Comparison of ENCODE assay signal across 8 mouse cellular contexts in the genomic region with DNA sequence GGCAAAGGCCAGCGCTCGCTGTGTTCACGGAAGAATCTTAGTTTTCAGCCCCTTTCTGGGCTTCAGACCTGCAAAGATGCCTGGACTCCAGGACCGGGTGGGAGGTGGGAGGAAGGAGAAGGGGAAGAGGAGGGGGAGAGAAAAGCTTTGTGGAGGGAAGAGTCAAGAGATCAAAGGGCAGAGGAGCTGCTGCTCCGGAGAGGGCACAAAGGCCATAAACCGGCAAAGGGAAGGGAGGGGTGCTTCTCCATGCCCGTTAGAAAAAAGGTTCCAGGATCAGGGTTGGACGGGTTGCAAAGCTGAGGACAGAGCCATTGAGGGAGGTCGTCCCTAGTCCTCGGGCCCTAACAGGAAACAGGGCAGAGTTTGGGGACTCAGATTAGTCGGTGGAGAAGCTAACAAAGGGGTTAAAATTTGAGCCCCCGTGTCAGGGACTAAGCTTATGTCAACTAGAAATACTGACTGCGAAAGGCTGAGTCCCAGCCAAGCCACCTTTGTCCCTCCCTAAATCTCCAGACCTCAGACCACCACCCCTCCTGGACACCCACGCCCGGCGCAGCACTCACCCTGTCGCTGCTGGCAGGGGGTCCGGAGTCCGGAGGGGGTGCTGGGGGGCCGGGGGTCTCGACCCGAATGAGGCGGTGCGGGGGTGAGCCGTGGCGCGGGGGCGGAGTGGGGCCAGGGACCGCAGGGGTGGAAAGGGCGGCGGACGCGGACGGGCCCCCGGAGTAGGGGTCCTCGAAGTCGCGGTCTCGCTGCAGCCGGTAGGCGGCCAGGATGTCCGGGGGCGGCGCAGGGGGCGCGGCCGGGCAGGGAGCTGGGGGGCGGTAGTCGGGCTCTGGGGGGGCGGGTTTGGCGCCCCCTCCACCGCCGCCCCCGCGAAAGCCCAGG. TPM values are rescaled to one million over a fixed set of nuclear protein-coding genes. Genes with fewer than 3 reads are reported as not detected.
A peak's percentile ranks its signal among the peaks of the same experiment; 100 is the strongest.
DNase-seq lines count a peak whose midpoint lies in the region; ATAC-seq and TF ChIP-seq lines count a peak whose summit lies in the region.

No protein-coding gene starts in this region.

- H3K9me3 ChIP-seq in embryonic facial prominence, embryonic 15.5 days (replicated peaks): no peaks in the 10 kb centered on the region
- no peaks in the 10 kb centered on the region for H3K9me3 ChIP-seq in intestine, postnatal 0 days (ENCODE audit: control insufficient read depth)
- no peaks in the 10 kb centered on the region for H3K9me3 ChIP-seq in lung, embryonic 15.5 days
- no peaks in the 10 kb centered on the region for H3K9me3 ChIP-seq in stomach, embryonic 16.5 days (replicated peaks; ENCODE audit: control insufficient read depth, low read length)

- H3K9ac ChIP-seq in embryonic facial prominence, embryonic 15.5 days: peak overlapping the region; percentile 85
- peak overlapping the region; percentile 77 for H3K9ac ChIP-seq in intestine, postnatal 0 days (ENCODE audit: low read depth, low read length)
- peak overlapping the region; percentile 92 for H3K9ac ChIP-seq in lung, embryonic 15.5 days
- peak overlapping the region; percentile 92 for H3K9ac ChIP-seq in stomach, embryonic 16.5 days (ENCODE audit: low read length)

- H3K4me1 ChIP-seq in embryonic facial prominence, embryonic 15.5 days: peaks cover 22% of the 10 kb centered on the region
- H3K4me1 ChIP-seq in intestine, postnatal 0 days (replicated peaks; ENCODE audit: control insufficient read depth, insufficient read depth, low read length): 0 out of 2 replicates have a peak, but pooled peaks cover 4% of the 10 kb centered on the region
- peaks cover 15% of the 10 kb centered on the region for H3K4me1 ChIP-seq in lung, embryonic 15.5 days
- peaks cover 20% of the 10 kb centered on the region for H3K4me1 ChIP-seq in stomach, embryonic 16.5 days (ENCODE audit: control insufficient read depth, insufficient read depth, low read length)

- no peaks in the 10 kb centered on the region for H3K27me3 ChIP-seq in embryonic facial prominence, embryonic 15.5 days
- no peaks in the 10 kb centered on the region for H3K27me3 ChIP-seq in intestine, postnatal 0 days (replicated peaks; ENCODE audit: control insufficient read depth, insufficient read depth, low read length)
- H3K27me3 ChIP-seq in lung, embryonic 15.5 days: 0 out of 2 replicates have a peak, but pooled peaks cover 4% of the 10 kb centered on the region
- H3K27me3 ChIP-seq in stomach, embryonic 16.5 days (ENCODE audit: control insufficient read depth, insufficient read depth, low read length): no peaks in the 10 kb centered on the region

- ATAC-seq in embryonic facial prominence, embryonic 15.5 days (ENCODE audit: insufficient number of reproducible peaks, low FRiP score, low TSS enrichment, low read depth): peak; percentile 75
- ATAC-seq in intestine, postnatal 0 days: peak; percentile 54
- peak; percentile 73 for ATAC-seq in lung, embryonic 15.5 days (ENCODE audit: borderline replicate concordance, extremely low read depth, low FRiP score, low TSS enrichment)
- peak; percentile 70 for ATAC-seq in stomach, embryonic 16.5 days (ENCODE audit: insufficient read depth, low FRiP score)

- TF ChIP-seq CTCF in intestine, postnatal 0 days (IDR thresholded peaks at IDR 0.05; ENCODE audit: low read depth): peak; percentile 31; the same call in 1 of the 2 replicates

- intact Hi-C loops in gastrocnemius, postnatal 14 days (cut with DNase I; ENCODE audit: low total_unique reads): no loop called here

- WGBS in embryonic facial prominence, embryonic 15.5 days: 1% methylated on average over 42 of the region's 55 CpGs
- WGBS in intestine, postnatal 0 days: 4% methylated on average over 21 of the region's 55 CpGs
- under 1% methylated on average over 28 of the region's 55 CpGs for WGBS in lung, embryonic 15.5 days
- 3% methylated on average over 38 of the region's 55 CpGs for WGBS in stomach, embryonic 16.5 days

- H3K4me3 ChIP-seq in embryonic facial prominence, embryonic 15.5 days (replicated peaks): peak overlapping the region; percentile 76
- peak overlapping the region; percentile 81 for H3K4me3 ChIP-seq in intestine, postnatal 0 days (ENCODE audit: low read depth, low read length)
- peak overlapping the region; percentile 91 for H3K4me3 ChIP-seq in lung, embryonic 15.5 days
- H3K4me3 ChIP-seq in stomach, embryonic 16.5 days (replicated peaks; ENCODE audit: low read length): peak overlapping the region; percentile 85

- peak; percentile 64 for DNase-seq in gastrocnemius, postnatal 14 days
- no peak for DNase-seq in gastrocnemius, postnatal 25 days
- peak; percentile 39 for DNase-seq in Muller cell, postnatal 12 days (ENCODE audit: inconsistent ontology term)
- no peak for DNase-seq in adrenal gland, postnatal 10 days

- H3K4me2 ChIP-seq in embryonic facial prominence, embryonic 15.5 days (replicated peaks): peak overlapping the region; percentile 84
- H3K4me2 ChIP-seq in intestine, postnatal 0 days (replicated peaks; ENCODE audit: low read depth): peak overlapping the region; percentile 99
- peak overlapping the region; percentile 92 for H3K4me2 ChIP-seq in lung, embryonic 15.5 days
- H3K4me2 ChIP-seq in stomach, embryonic 16.5 days (ENCODE audit: low read depth, low read length): peak overlapping the region; percentile 90

- peak overlapping the region; percentile 72; the same call in 1 of the 2 replicates for H3K27ac ChIP-seq in embryonic facial prominence, embryonic 15.5 days (replicated peaks)
- H3K27ac ChIP-seq in intestine, postnatal 0 days (ENCODE audit: low read depth, low read length): peak overlapping the region; percentile 58; the same call in 1 of the 2 replicates
- peak overlapping the region; percentile 48; the same call in 1 of the 2 replicates for H3K27ac ChIP-seq in lung, embryonic 15.5 days
- H3K27ac ChIP-seq in stomach, embryonic 16.5 days (ENCODE audit: low read length): peak overlapping the region; percentile 55

- H3K36me3 ChIP-seq in embryonic facial prominence, embryonic 15.5 days: peaks cover 7% of the 10 kb centered on the region; the same call in 1 of the 2 replicates
- H3K36me3 ChIP-seq in intestine, postnatal 0 days (ENCODE audit: control insufficient read depth, insufficient read depth): no peaks in the 10 kb centered on the region
- 0 out of 2 replicates have a peak, but pooled peaks cover 3% of the 10 kb centered on the region for H3K36me3 ChIP-seq in lung, embryonic 15.5 days
- no peaks in the 10 kb centered on the region for H3K36me3 ChIP-seq in stomach, embryonic 16.5 days (ENCODE audit: control insufficient read depth, insufficient read depth, low read length)

RNA-seq across cellular contexts. Expression of gene Shf, which starts 0.6 kb away (rescaled TPM):
- 1 to 10 TPM; 5.1 to 6.0 TPM for total RNA-seq in gastrocnemius, postnatal 14 days (2021)
- 1 to 10 TPM; 2.0 to 2.7 TPM for total RNA-seq in gastrocnemius, postnatal 25 days (2021)
- 4.5 and 5.0 TPM in 2 replicates for polyA plus RNA-seq in embryonic facial prominence, embryonic 15.5 days (2015; fragmentation: Nextera tagmentation; extraction: Ambion mirVana)
- 1.8 and 2.0 TPM in 2 replicates for polyA plus RNA-seq in intestine, postnatal 0 days (2015; fragmentation: Nextera tagmentation; extraction: Ambion mirVana)
- 2.1 and 2.9 TPM in 2 replicates for polyA plus RNA-seq in lung, embryonic 15.5 days (2015; fragmentation: Nextera tagmentation; extraction: Ambion mirVana)
- polyA plus RNA-seq in stomach, embryonic 16.5 days (2015; fragmentation: Nextera tagmentation; extraction: Ambion mirVana): 1.1 and 2.5 TPM in 2 replicates
- 10 to 100 TPM; 16.7 to 23.7 TPM for total RNA-seq in adrenal gland, postnatal 10 days (2021)

RNA-seq across cellular contexts. Expression of gene Duox1, which starts 52.9 kb away (rescaled TPM):
- under 1 TPM; 0.27 to 0.45 TPM for total RNA-seq in gastrocnemius, postnatal 14 days (2021)
- total RNA-seq in gastrocnemius, postnatal 25 days (2021): under 1 TPM; 0.46 to 0.72 TPM
- 1.5 TPM in 2 replicates for polyA plus RNA-seq in embryonic facial prominence, embryonic 15.5 days (2015; fragmentation: Nextera tagmentation; extraction: Ambion mirVana)
- 0.07 TPM in 1 of 2 replicates, not detected in the other for polyA plus RNA-seq in intestine, postnatal 0 days (2015; fragmentation: Nextera tagmentation; extraction: Ambion mirVana)
- 0.04 and 0.10 TPM in 2 replicates for polyA plus RNA-seq in lung, embryonic 15.5 days (2015; fragmentation: Nextera tagmentation; extraction: Ambion mirVana)
- 2.7 and 4.3 TPM in 2 replicates for polyA plus RNA-seq in stomach, embryonic 16.5 days (2015; fragmentation: Nextera tagmentation; extraction: Ambion mirVana)
- not detected for total RNA-seq in adrenal gland, postnatal 10 days (2021)

RNA-seq across cellular contexts. Expression of gene Duoxa1, which starts 54.8 kb away (rescaled TPM):
- under 1 TPM; 0.42 to 0.53 TPM for total RNA-seq in gastrocnemius, postnatal 14 days (2021)
- total RNA-seq in gastrocnemius, postnatal 25 days (2021): 1 to 10 TPM in 1 of 2 experiments, under 1 TPM in 1; 0.95 to 1.1 TPM
- polyA plus RNA-seq in embryonic facial prominence, embryonic 15.5 days (2015; fragmentation: Nextera tagmentation; extraction: Ambion mirVana): 6.6 and 7.6 TPM in 2 replicates
- polyA plus RNA-seq in intestine, postnatal 0 days (2015; fragmentation: Nextera tagmentation; extraction: Ambion mirVana): not detected in 2 replicates
- polyA plus RNA-seq in lung, embryonic 15.5 days (2015; fragmentation: Nextera tagmentation; extraction: Ambion mirVana): 0.20 and 0.35 TPM in 2 replicates
- 11.4 and 17.4 TPM in 2 replicates for polyA plus RNA-seq in stomach, embryonic 16.5 days (2015; fragmentation: Nextera tagmentation; extraction: Ambion mirVana)
- total RNA-seq in adrenal gland, postnatal 10 days (2021): under 1 TPM in 1 of 2 experiments, not detected in 1; 0.33 TPM

RNA-seq across cellular contexts. Expression of gene Slc28a2, which starts 58.0 kb away (rescaled TPM):
- 1 to 10 TPM; 6.0 to 6.5 TPM for total RNA-seq in gastrocnemius, postnatal 14 days (2021)
- 1 to 10 TPM; 4.8 to 5.6 TPM for total RNA-seq in gastrocnemius, postnatal 25 days (2021)
- 0.31 and 1.5 TPM in 2 replicates for polyA plus RNA-seq in embryonic facial prominence, embryonic 15.5 days (2015; fragmentation: Nextera tagmentation; extraction: Ambion mirVana)
- 67.7 and 75.5 TPM in 2 replicates for polyA plus RNA-seq in intestine, postnatal 0 days (2015; fragmentation: Nextera tagmentation; extraction: Ambion mirVana)
- polyA plus RNA-seq in lung, embryonic 15.5 days (2015; fragmentation: Nextera tagmentation; extraction: Ambion mirVana): 0.16 and 0.31 TPM in 2 replicates
- 16.7 and 17.7 TPM in 2 replicates for polyA plus RNA-seq in stomach, embryonic 16.5 days (2015; fragmentation: Nextera tagmentation; extraction: Ambion mirVana)
- 10 to 100 TPM; 10.8 to 16.3 TPM for total RNA-seq in adrenal gland, postnatal 10 days (2021)

Comparison
In these comparisons a context has a peak if more than half of its experiments do, and no peak if none do; other contexts are left out.
1. DNase-seq: peak in gastrocnemius, postnatal 14 days (single experiment) and Muller cell, postnatal 12 days (single experiment); none in gastrocnemius, postnatal 25 days (single experiment) and adrenal gland, postnatal 10 days (single experiment).
2. Peak in every context shown above with its lines, with median percentiles within 50 percentile points of each other: ATAC-seq, H3K27ac ChIP-seq, H3K4me2 ChIP-seq, H3K4me3 ChIP-seq and H3K9ac ChIP-seq.